Mouse (Mus musculus): ENCODE data around the gene C1qtnf9. TPM values are rescaled to one million over a fixed set of nuclear protein-coding genes. Genes with fewer than 3 reads are reported as not detected.

The C1qtnf9 gene
- polyA plus RNA-seq, 1 experiment: 0.31 TPM

GRCm38 (mm10) chr14:60798721-60799120, 30.8 kb downstream of the C1qtnf9 start:
- Histone ChIP-seq H3K4me3 (ENCODE audit: insufficient read depth, low read length) (no peak overlapping the region), H3K27ac (ENCODE audit: insufficient read depth, low read length) (no peak overlapping the region), H3K4me1 (ENCODE audit: control insufficient read depth, insufficient read depth, low read length) (no peaks in the 10 kb centered on the region)
- no peak for TF ChIP-seq POLR2A (IDR thresholded peaks at IDR 0.05; ENCODE audit: extremely low read depth, insufficient read depth, low read length)
- no peak for TF ChIP-seq CTCF (IDR thresholded peaks at IDR 0.05; ENCODE audit: extremely low read depth, insufficient read depth, low read length)

- H3K27ac ChIP-seq (ENCODE audit: insufficient read depth, low read length): no peak overlapping the region
- H3K4me1 ChIP-seq (ENCODE audit: control insufficient read depth, insufficient read depth, low read length): no peaks in the 10 kb centered on the region
- no peak overlapping the region for H3K4me3 ChIP-seq (ENCODE audit: insufficient read depth, low read length)
- TF ChIP-seq POLR2A (IDR thresholded peaks at IDR 0.05; ENCODE audit: extremely low read depth, insufficient read depth, low read length) (no peak), CTCF (IDR thresholded peaks at IDR 0.05; ENCODE audit: extremely low read depth, insufficient read depth, low read length) (peak; percentile 37; the same call in 1 of the 2 replicates)
Measured at GRCm38 (mm10) chr14:60799762-60800728, 32.1 kb downstream of the C1qtnf9 start.

- no peak for TF ChIP-seq CTCF (IDR thresholded peaks at IDR 0.05; ENCODE audit: extremely low read depth, insufficient read depth, low read length)
- no peak for TF ChIP-seq POLR2A (IDR thresholded peaks at IDR 0.05; ENCODE audit: extremely low read depth, insufficient read depth, low read length)
Measured at GRCm38 (mm10) chr14:60802026-60802425, 34.1 kb downstream of the C1qtnf9 start.

GRCm38 (mm10) chr14:60804978-60805377, 37.0 kb downstream of the C1qtnf9 start:
- Histone ChIP-seq H3K4me3 (ENCODE audit: insufficient read depth, low read length) (no peak overlapping the region), H3K4me1 (ENCODE audit: control insufficient read depth, insufficient read depth, low read length) (no peaks in the 10 kb centered on the region), H3K27ac (ENCODE audit: insufficient read depth, low read length) (no peak overlapping the region)
- no peak for TF ChIP-seq CTCF (IDR thresholded peaks at IDR 0.05; ENCODE audit: extremely low read depth, insufficient read depth, low read length)
- TF ChIP-seq POLR2A (IDR thresholded peaks at IDR 0.05; ENCODE audit: extremely low read depth, insufficient read depth, low read length): no peak

More at GRCm38 (mm10) chr14:60802026-60802425, 34.1 kb downstream of the C1qtnf9 start:
- Histone ChIP-seq H3K4me1 (ENCODE audit: control insufficient read depth, insufficient read depth, low read length) (no peaks in the 10 kb centered on the region), H3K4me3 (ENCODE audit: insufficient read depth, low read length) (no peak overlapping the region), H3K27ac (ENCODE audit: insufficient read depth, low read length) (no peak overlapping the region)

- Histone ChIP-seq H3K4me3 (ENCODE audit: insufficient read depth, low read length) (no peak overlapping the region), H3K27ac (ENCODE audit: insufficient read depth, low read length) (no peak overlapping the region), H3K4me1 (ENCODE audit: control insufficient read depth, insufficient read depth, low read length) (no peaks in the 10 kb centered on the region)
- no peak for TF ChIP-seq POLR2A (IDR thresholded peaks at IDR 0.05; ENCODE audit: extremely low read depth, insufficient read depth, low read length)
Measured at GRCm38 (mm10) chr14:60805871-60806270, 37.9 kb downstream of the C1qtnf9 start.

GRCm38 (mm10) chr14:60806891-60807344, 39.0 kb downstream of the C1qtnf9 start:
- Histone ChIP-seq H3K4me1 (ENCODE audit: control insufficient read depth, insufficient read depth, low read length) (no peaks in the 10 kb centered on the region), H3K4me3 (ENCODE audit: insufficient read depth, low read length) (no peak overlapping the region), H3K27ac (ENCODE audit: insufficient read depth, low read length) (no peak overlapping the region)
- no peak for TF ChIP-seq POLR2A (IDR thresholded peaks at IDR 0.05; ENCODE audit: extremely low read depth, insufficient read depth, low read length)
- no peak for TF ChIP-seq CTCF (IDR thresholded peaks at IDR 0.05; ENCODE audit: extremely low read depth, insufficient read depth, low read length)

GRCm38 (mm10) chr14:60809881-60810280, 41.9 kb downstream of the C1qtnf9 start:
- Histone ChIP-seq H3K4me1 (ENCODE audit: control insufficient read depth, insufficient read depth, low read length) (no peaks in the 10 kb centered on the region), H3K4me3 (ENCODE audit: insufficient read depth, low read length) (no peak overlapping the region), H3K27ac (ENCODE audit: insufficient read depth, low read length) (no peak overlapping the region)
- no peak for TF ChIP-seq CTCF (IDR thresholded peaks at IDR 0.05; ENCODE audit: extremely low read depth, insufficient read depth, low read length)
- TF ChIP-seq POLR2A (IDR thresholded peaks at IDR 0.05; ENCODE audit: extremely low read depth, insufficient read depth, low read length): no peak

GRCm38 (mm10) chr14:60811547-60811946, 43.6 kb downstream of the C1qtnf9 start:
- Histone ChIP-seq H3K4me1 (ENCODE audit: control insufficient read depth, insufficient read depth, low read length) (no peaks in the 10 kb centered on the region), H3K4me3 (ENCODE audit: insufficient read depth, low read length) (no peak overlapping the region)
- no peak for TF ChIP-seq CTCF (IDR thresholded peaks at IDR 0.05; ENCODE audit: extremely low read depth, insufficient read depth, low read length)
- TF ChIP-seq POLR2A (IDR thresholded peaks at IDR 0.05; ENCODE audit: extremely low read depth, insufficient read depth, low read length): no peak

GRCm38 (mm10) chr14:60815098-60815497, 47.2 kb downstream of the C1qtnf9 start:
- no peak overlapping the region for H3K27ac ChIP-seq (ENCODE audit: insufficient read depth, low read length)
- TF ChIP-seq POLR2A (IDR thresholded peaks at IDR 0.05; ENCODE audit: extremely low read depth, insufficient read depth, low read length) (no peak), CTCF (IDR thresholded peaks at IDR 0.05; ENCODE audit: extremely low read depth, insufficient read depth, low read length) (no peak)
- no peak overlapping the region for H3K4me3 ChIP-seq (ENCODE audit: insufficient read depth, low read length)
- H3K4me1 ChIP-seq (ENCODE audit: control insufficient read depth, insufficient read depth, low read length): no peaks in the 10 kb centered on the region

More at GRCm38 (mm10) chr14:60811547-60811946, 43.6 kb downstream of the C1qtnf9 start:
- no peak overlapping the region for H3K27ac ChIP-seq (ENCODE audit: insufficient read depth, low read length)

- TF ChIP-seq CTCF (IDR thresholded peaks at IDR 0.05; ENCODE audit: extremely low read depth, insufficient read depth, low read length) (no peak), POLR2A (IDR thresholded peaks at IDR 0.05; ENCODE audit: extremely low read depth, insufficient read depth, low read length) (no peak)
- no peak overlapping the region for H3K4me3 ChIP-seq (ENCODE audit: insufficient read depth, low read length)
- H3K27ac ChIP-seq (ENCODE audit: insufficient read depth, low read length): no peak overlapping the region
- H3K4me1 ChIP-seq (ENCODE audit: control insufficient read depth, insufficient read depth, low read length): no peaks in the 10 kb centered on the region
Measured at GRCm38 (mm10) chr14:60818045-60818444, 50.1 kb downstream of the C1qtnf9 start.
